Mouse (Mus musculus) retina, postnatal 7 days (tissue): Measurements from ENCODE around the gene Kat2a.
A peak's percentile ranks its signal among the peaks of the same experiment; 100 is the strongest.

Experiments
- DNase-seq: peaks from one replicate; pipeline ENCODE4 v3.0.0-alpha.2; 2012; ENCODE audit warnings: low read depth, low spot score

Gene Kat2a

DNA sequence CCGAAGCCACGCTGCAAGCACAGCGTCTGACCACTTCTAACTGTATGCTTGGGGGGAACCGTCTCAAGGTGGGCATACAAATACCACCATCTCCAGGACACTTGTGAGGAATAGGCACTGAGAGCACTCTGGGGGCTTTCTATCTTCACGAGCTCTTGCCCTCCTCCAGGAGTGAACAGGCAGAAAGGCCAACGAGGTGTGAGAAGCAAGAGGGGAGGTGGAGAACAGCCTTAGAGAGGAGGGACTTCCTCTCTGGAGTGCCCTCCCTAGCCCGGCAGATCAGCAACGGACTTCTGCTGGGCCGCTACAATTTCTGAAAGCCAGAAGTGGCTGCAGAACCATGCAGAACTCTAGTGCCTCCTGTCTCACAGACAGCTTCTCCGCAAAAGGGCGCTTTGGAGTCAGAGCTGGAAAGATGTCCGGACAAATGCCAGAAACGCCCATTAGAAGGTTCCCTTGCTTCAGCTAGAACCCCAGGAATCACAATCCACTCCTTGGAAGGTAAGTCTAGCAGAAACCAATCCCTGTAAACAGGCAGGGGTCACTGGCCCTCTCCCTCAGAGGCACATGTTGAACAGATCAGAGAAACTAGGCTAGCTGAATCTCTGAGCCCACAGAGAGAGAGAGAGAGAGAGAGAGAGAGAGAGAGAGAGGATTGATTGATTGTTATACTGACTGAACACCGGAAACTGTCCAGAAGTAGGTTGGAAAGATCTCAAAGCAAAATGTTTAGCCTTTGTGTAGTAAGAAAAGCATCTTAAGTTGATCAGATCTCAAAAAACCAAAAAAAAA, 23.9 kb upstream of the Kat2a start:
- DNase-seq, result no peak

- no peak for DNase-seq
Observed at GRCm38 (mm10) chr11:100735134-100735865, 23.0 kb upstream of the Kat2a start.

DNA sequence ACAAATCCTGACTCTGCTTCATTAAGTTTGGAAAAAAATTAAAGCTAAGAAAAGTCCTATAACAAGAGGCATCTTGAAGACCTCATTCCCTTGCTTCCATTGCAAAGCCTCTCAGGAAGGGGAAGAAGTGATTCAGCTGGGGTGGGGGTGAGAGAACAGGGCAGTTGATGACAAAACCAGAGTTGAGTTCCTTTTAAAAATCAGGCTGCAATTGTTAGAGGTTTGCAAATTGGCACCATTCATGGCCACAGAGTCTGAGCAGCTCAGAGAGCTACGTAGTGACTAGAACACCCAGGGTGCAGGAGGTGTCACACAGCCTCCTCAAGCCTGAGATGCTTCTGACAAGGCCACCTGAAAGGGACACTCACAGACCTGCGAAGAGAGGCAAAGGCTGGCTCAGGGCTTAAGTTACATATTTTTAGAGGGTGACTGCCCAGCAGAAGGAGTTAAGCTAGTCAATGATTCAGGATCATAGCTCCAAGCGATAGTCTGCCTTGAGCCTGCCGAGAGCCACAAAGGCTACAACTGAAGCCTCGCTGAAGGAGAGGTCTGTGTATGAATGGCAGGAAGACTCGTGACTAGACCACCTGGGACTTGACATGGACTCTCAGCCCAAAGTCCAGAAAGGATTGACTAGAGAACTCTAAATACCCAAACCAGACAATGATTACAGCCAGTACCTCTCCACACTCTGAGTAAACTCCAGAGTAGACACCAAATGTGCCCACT, 18.4 kb upstream of the Kat2a start:
- DNase-seq, result no peak

DNA sequence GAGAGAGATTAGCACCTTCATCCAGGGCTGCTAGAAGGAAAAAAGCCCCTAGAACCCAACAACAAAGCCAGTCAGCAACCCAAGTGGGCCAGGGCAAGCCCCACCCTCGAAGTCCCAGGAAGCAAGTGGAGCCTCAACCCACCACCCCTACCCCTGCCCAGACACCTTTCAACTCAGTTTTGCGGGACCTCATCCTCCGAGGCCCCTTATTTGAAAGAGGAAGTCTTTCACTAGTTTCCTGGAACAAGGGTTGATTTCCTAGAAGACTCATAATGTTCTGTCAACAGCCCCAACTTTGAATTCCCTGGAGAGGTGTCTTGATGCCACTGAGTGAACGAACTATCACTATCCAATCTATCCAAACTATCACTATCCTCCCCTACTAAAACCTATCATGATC, 17.7 kb upstream of the Kat2a start:
- DNase-seq, result no peak

- DNase-seq, result no peak
Observed at GRCm38 (mm10) chr11:100728601-100729000, 16.3 kb upstream of the Kat2a start.

GRCm38 (mm10) chr11:100727201-100727600, 14.9 kb upstream of the Kat2a start:
- no peak for DNase-seq

GRCm38 (mm10) chr11:100724919-100725512, 12.8 kb upstream of the Kat2a start:
- no peak for DNase-seq

GRCm38 (mm10) chr11:100722493-100723028, 10.3 kb upstream of the Kat2a start:
- DNase-seq, result no peak

- DNase-seq, result no peak
Observed at GRCm38 (mm10) chr11:100721776-100722492, 9.7 kb upstream of the Kat2a start.

GRCm38 (mm10) chr11:100721254-100721653, 9.0 kb upstream of the Kat2a start:
- DNase-seq, result no peak

- no peak for DNase-seq
Observed at GRCm38 (mm10) chr11:100720345-100720744, 8.1 kb upstream of the Kat2a start.

DNA sequence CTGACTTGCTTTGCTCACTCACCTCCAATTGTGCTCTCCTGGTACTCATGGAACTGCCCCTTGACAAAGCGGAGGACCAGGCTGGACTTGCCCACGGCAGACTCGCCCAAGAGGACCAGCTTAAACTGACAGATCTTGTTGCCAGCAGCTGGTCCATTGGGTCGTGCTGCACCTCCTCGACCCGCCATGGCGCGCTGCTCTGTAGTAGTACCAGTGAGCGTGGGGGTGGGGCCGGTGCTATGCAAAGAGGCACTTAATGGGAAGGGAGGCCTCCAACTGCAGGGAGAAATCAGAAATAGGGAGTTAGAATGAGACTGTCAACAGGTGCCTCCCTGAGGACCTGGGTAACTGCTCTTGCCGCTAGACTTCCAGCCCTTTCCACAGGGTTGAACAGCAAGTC, 7.6 kb upstream of the Kat2a start:
- DNase-seq, result no peak

GRCm38 (mm10) chr11:100719312-100719711, 7.0 kb upstream of the Kat2a start:
- DNase-seq, result no peak

- no peak for DNase-seq
Observed at GRCm38 (mm10) chr11:100718866-100719265, 6.6 kb upstream of the Kat2a start.

- no peak for DNase-seq
Observed at GRCm38 (mm10) chr11:100718462-100718861, 6.2 kb upstream of the Kat2a start.

DNA sequence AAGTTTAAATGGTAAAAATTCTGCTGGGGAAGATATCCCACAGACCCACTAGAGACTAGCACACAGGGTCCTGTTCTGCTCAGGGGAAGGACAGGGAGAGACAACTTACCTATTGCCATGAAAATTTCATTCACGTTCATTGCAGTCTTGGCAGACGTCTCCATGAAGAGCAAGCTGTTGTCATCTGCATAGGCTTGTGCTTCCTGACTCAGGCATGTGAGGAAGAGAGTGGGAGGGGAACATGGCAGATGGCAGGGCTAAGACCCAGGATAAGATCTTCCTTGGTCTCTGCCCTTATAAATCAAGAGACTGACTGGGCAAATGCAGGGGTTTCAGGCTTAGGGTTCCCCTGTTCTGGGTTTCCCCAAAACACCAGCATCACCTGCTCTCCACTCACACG, 4.4 kb upstream of the Kat2a start:
- no peak for DNase-seq

GRCm38 (mm10) chr11:100714948-100715347, 2.7 kb upstream of the Kat2a start:
- no peak for DNase-seq

GRCm38 (mm10) chr11:100714534-100714915, 2.3 kb upstream of the Kat2a start:
- peak; percentile 46 for DNase-seq

DNA sequence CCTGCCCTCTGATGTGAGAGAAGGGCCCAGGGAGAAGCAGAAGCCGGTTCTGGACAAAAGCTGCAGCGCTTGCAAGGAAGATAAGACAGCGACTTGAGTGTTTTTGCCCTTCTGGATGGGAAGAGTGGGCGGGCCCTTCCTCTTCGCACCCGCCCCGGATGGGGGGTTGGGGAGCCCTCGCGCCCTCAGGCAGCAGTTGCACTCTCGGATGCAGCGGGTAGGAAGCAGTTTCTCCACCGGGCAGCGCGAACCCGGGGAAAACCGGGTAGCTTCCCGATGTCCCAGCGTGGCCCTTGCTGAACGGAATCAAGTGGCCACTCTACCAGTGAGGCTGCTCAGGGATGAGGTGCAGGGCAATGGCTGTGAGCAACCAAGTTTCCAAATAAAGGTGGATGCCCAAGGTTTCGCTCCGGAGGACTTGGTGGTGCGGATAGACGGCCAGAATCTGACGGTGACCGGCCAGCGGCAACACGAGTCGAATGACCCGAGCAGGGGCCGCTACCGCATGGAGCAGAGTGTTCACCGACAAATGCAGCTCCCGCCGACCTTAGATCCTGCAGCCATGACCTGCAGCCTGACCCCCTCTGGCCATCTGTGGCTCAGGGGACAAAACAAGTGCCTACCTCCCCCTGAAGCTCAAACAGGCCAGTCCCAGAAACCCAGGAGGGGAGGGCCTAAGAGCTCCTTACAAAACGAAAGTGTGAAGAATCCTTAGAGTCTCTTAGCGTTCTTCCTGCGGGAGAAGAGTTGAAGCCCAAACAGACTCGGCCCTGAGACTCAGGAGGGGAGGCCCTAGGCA, 1.7 kb upstream of the Kat2a start, which contains the start of gene Hspb9:
Gene Hspb9 (plus strand): TSS at position 116 of the 799 bp plus-strand sequence.
- no peak for DNase-seq

- DNase-seq, result no peak
Observed at GRCm38 (mm10) chr11:100713174-100713573, 909 bp upstream of the Kat2a start.
